Mouse (Mus musculus): Measurements from ENCODE around the gene Clybl. TPM values are rescaled to one million over a fixed set of nuclear protein-coding genes. Genes with fewer than 3 reads are reported as not detected.
A peak's percentile ranks its signal among the peaks of the same experiment; 100 is the strongest.

Gene Clybl
- 68.2 and 75.2 TPM in 2 replicates for polyA plus RNA-seq (2015; fragmentation: Nextera tagmentation; extraction: Ambion mirVana)

DNA sequence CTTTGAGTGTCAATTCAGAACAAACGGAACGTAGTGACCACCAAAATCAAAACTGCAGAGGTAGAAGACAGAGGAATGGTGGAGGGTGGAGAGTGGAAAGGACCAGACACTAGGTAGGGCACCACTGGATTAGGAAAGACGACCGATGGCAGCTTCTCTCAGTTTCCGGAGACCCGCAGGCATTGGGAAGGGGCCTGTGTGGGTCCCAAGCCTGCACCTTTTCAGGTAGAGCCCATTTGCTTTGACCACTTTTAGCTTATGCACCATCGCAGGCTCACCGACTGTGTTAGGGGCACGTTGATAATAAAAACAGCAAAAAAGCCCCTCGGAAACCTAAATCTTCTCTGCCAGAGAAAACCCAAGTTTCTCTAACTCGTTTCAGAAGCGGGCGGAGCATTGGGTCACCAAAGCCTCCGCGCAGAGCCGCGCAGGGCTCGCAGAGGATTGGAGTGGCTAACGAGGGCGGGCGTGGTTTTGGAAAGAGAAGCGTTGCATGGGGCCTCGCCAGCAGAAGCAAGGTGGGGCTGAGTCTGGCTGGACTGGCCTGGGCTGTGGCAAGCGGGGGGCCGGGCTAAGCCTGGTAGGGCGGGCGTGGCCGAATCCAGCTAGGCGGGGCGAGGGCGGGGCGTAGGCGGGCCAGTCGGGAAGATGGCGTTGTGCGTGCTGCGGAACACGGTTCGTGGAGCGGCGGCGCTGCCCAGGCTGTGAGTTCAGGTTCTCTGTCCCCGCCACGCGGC is at the start of gene Clybl:
Clybl (plus strand) TSS at position 627 of the 737 bp plus-strand sequence.
- Histone ChIP-seq H3K4me3 (peak within 1 kb of the TSS; percentile 88), H3K9me3 (no peaks in the 10 kb centered on the region), H3K36me3 (no peaks in the 10 kb centered on the region), H3K27ac (replicated peaks) (peak within 1 kb of the TSS; percentile 74), H3K9ac (peak within 1 kb of the TSS; percentile 87), H3K4me2 (peak within 1 kb of the TSS; percentile 80), H3K27me3 (replicated peaks) (no peaks in the 10 kb centered on the region), H3K4me1 (peaks cover 32% of the 10 kb centered on the region)
- ATAC-seq (ENCODE audit: extremely low read depth, insufficient number of reproducible peaks, low FRiP score, low TSS enrichment): peak; percentile 98
- WGBS: 5% methylated on average over 43 of the region's 45 CpGs

DNA sequence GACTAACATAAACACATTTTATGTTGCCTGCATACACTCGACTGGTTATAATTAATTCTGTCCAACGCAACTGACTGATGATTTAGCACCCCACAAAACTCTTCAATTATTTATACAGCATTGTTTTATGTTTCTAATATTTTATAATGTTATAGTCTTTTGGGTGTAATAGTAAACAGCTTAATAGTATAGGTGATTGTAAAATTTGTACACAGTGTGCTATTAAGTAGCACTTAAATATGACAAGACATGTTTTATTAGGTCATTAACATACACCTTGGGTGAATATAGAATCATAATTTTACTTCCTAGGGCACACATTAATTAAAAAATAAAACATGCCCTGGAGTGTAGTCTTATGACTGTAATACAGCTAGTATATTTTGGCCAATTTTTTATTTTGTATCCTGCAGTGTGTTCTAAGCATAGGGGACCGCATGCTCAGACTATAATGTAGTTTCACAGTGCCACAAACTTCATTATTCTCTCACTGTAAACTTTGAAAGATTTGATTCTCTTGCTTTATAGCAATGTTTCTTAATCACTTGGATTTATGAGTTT is 45.1 kb upstream of the Clybl start:
- Histone ChIP-seq H3K36me3 (peaks cover 50% of the 10 kb centered on the region), H3K4me3 (no peak overlapping the region)
- 89% methylated on average over 3 of the region's 3 CpGs for WGBS

DNA sequence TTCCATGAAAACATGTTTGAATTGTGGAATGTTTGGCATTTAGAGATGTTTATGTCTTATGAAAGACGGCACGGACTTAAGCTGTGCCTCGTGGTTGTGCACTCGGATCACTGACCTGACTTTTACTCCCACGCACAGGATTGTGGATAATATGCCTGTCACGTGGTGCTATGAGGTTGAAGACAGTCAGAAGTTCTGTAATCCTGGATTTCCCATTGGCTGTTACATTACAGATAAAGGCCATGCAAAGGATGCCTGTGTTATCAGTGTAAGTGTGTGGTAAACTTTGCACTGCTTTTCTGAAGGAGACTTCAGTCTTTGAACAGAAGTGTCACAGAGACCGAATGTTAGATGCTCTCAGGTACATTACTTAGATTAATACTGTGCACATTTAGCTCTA is 44.3 kb upstream of the Clybl start:
- H3K27ac ChIP-seq (replicated peaks): no peak overlapping the region
- no peak overlapping the region for H3K4me3 ChIP-seq
- ATAC-seq (ENCODE audit: extremely low read depth, insufficient number of reproducible peaks, low FRiP score, low TSS enrichment): no peak
- H3K27me3 ChIP-seq (replicated peaks): no peaks in the 10 kb centered on the region
- no peaks in the 10 kb centered on the region for H3K9me3 ChIP-seq
- WGBS: 66% methylated on average over 7 of the region's 7 CpGs
- peaks cover 57% of the 10 kb centered on the region for H3K36me3 ChIP-seq
- no peak overlapping the region for H3K9ac ChIP-seq
- H3K4me1 ChIP-seq: peaks cover 7% of the 10 kb centered on the region
- H3K4me2 ChIP-seq: no peak overlapping the region

More for the DNA sequence above, 45.1 kb upstream of the Clybl start:
- Histone ChIP-seq H3K4me1 (peaks cover 7% of the 10 kb centered on the region), H3K4me2 (no peak overlapping the region), H3K27ac (replicated peaks) (no peak overlapping the region), H3K9ac (no peak overlapping the region), H3K9me3 (no peaks in the 10 kb centered on the region), H3K27me3 (replicated peaks) (no peaks in the 10 kb centered on the region)
- no peak for ATAC-seq (ENCODE audit: extremely low read depth, insufficient number of reproducible peaks, low FRiP score, low TSS enrichment)

- WGBS: 73% methylated on average over 1 of the region's 1 CpGs
- Histone ChIP-seq H3K27me3 (replicated peaks) (no peaks in the 10 kb centered on the region), H3K4me1 (peaks cover 7% of the 10 kb centered on the region), H3K9me3 (no peaks in the 10 kb centered on the region), H3K4me3 (no peak overlapping the region), H3K27ac (replicated peaks) (no peak overlapping the region), H3K9ac (no peak overlapping the region), H3K4me2 (no peak overlapping the region), H3K36me3 (peaks cover 76% of the 10 kb centered on the region)
- no peak for ATAC-seq (ENCODE audit: extremely low read depth, insufficient number of reproducible peaks, low FRiP score, low TSS enrichment)
Measured at GRCm38 (mm10) chr14:122140126-122140525, 41.4 kb upstream of the Clybl start.

- no peak overlapping the region for H3K27ac ChIP-seq (replicated peaks)
- H3K4me1 ChIP-seq: no peaks in the 10 kb centered on the region
- 85% methylated on average over 4 of the region's 4 CpGs for WGBS
- no peaks in the 10 kb centered on the region for H3K27me3 ChIP-seq (replicated peaks)
- H3K9me3 ChIP-seq: no peaks in the 10 kb centered on the region
- H3K4me2 ChIP-seq: no peak overlapping the region
- H3K9ac ChIP-seq: no peak overlapping the region
- no peak for ATAC-seq (ENCODE audit: extremely low read depth, insufficient number of reproducible peaks, low FRiP score, low TSS enrichment)
- H3K36me3 ChIP-seq: peaks cover 93% of the 10 kb centered on the region
- no peak overlapping the region for H3K4me3 ChIP-seq
Measured at GRCm38 (mm10) chr14:122143585-122144269, 37.8 kb upstream of the Clybl start.

DNA sequence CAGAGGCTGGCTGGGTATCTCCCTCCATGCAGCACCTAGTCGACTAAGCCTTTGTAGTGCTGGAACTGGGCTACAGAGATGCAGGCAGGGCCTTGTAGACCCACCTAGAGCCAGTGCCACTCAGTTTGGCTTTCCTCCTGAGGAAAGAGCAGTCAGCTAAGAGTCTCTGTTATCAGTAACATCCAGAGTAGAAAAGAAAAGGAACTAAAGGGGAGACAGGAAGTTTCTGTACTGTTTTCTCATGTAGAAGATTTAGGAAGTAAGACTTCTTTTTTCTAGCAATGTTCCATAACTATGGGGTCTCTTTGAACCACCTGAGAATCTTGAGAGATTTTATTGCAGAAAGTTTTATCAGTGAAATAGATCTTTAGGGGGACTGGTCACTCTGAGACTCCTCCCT is 36.1 kb upstream of the Clybl start:
- H3K4me2 ChIP-seq: no peak overlapping the region
- H3K9ac ChIP-seq: no peak overlapping the region
- H3K36me3 ChIP-seq: peaks cover 97% of the 10 kb centered on the region
- H3K27me3 ChIP-seq (replicated peaks): no peaks in the 10 kb centered on the region
- H3K4me3 ChIP-seq: no peak overlapping the region
- WGBS: 66% methylated on average over 1 of the region's 1 CpGs
- H3K27ac ChIP-seq (replicated peaks): no peak overlapping the region
- ATAC-seq (ENCODE audit: extremely low read depth, insufficient number of reproducible peaks, low FRiP score, low TSS enrichment): no peak
- no peaks in the 10 kb centered on the region for H3K4me1 ChIP-seq
- no peaks in the 10 kb centered on the region for H3K9me3 ChIP-seq

GRCm38 (mm10) chr14:122150616-122151015 is 30.9 kb upstream of the Clybl start:
- H3K36me3 ChIP-seq: peaks cover 95% of the 10 kb centered on the region
- 83% methylated on average over 5 of the region's 5 CpGs for WGBS

GRCm38 (mm10) chr14:122157738-122158137 is 23.8 kb upstream of the Clybl start:
- H3K27ac ChIP-seq (replicated peaks): no peak overlapping the region
- H3K27me3 ChIP-seq (replicated peaks): no peaks in the 10 kb centered on the region
- WGBS: 86% methylated on average over 7 of the region's 7 CpGs
- H3K9me3 ChIP-seq: no peaks in the 10 kb centered on the region
- H3K9ac ChIP-seq: no peak overlapping the region
- ATAC-seq (ENCODE audit: extremely low read depth, insufficient number of reproducible peaks, low FRiP score, low TSS enrichment): no peak
- H3K4me3 ChIP-seq: no peak overlapping the region
- no peaks in the 10 kb centered on the region for H3K4me1 ChIP-seq
- H3K4me2 ChIP-seq: no peak overlapping the region
- H3K36me3 ChIP-seq: peaks cover 75% of the 10 kb centered on the region

More at GRCm38 (mm10) chr14:122150616-122151015, 30.9 kb upstream of the Clybl start:
- no peak overlapping the region for H3K4me3 ChIP-seq
- H3K4me1 ChIP-seq: no peaks in the 10 kb centered on the region
- H3K9ac ChIP-seq: no peak overlapping the region
- no peaks in the 10 kb centered on the region for H3K9me3 ChIP-seq
- ATAC-seq (ENCODE audit: extremely low read depth, insufficient number of reproducible peaks, low FRiP score, low TSS enrichment): no peak
- no peak overlapping the region for H3K4me2 ChIP-seq
- H3K27ac ChIP-seq (replicated peaks): no peak overlapping the region
- H3K27me3 ChIP-seq (replicated peaks): no peaks in the 10 kb centered on the region

DNA sequence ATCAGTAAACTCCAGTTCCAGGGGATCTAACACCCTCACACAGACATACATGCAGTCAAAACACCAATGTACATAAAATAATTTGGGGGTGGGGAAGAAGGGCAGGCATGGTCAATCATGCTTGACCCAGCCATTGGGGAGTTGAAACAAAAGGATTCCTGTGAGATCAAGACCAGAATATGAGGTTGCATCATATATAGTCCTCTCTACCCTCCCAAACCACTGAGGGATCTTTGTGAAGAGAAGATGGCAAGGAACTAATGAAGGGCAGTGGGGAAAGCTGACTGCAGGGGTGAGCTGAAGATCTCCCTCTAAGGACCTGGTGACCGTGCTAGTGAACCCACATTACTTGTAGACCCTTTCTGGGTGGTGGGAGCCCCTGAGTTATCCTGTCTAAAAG is 20.6 kb upstream of the Clybl start:
- Histone ChIP-seq H3K36me3 (peaks cover 62% of the 10 kb centered on the region), H3K27me3 (replicated peaks) (no peaks in the 10 kb centered on the region)
- 87% methylated on average over 1 of the region's 1 CpGs for WGBS

DNA sequence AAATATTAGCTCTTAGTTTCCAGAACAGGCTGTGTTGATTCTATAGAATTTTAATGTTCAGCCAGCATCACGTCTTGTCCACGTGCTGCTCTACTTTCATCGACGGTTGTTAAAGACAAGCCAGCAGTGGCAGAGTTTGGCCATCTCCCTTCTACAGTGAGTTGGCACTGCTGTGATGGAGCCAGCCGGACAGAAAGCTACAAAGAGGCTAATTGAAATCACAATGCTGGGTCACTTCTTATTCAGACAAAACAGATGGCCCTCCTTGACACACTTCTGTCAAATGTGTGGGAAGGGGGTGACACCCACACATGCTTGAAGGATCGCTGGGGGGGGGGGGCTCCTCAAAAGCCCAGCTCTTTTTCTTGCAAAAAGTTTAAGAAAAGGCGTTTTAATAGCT is 12.6 kb upstream of the Clybl start:
- Histone ChIP-seq H3K4me3 (no peak overlapping the region), H3K27ac (replicated peaks) (no peak overlapping the region), H3K27me3 (replicated peaks) (no peaks in the 10 kb centered on the region), H3K9ac (no peak overlapping the region), H3K36me3 (peaks cover 11% of the 10 kb centered on the region; the same call in 1 of the 2 replicates), H3K9me3 (no peaks in the 10 kb centered on the region), H3K4me1 (no peaks in the 10 kb centered on the region), H3K4me2 (no peak overlapping the region)
- no peak for ATAC-seq (ENCODE audit: extremely low read depth, insufficient number of reproducible peaks, low FRiP score, low TSS enrichment)
- WGBS: 82% methylated on average over 7 of the region's 7 CpGs

More for the DNA sequence above, 20.6 kb upstream of the Clybl start:
- no peak overlapping the region for H3K4me2 ChIP-seq
- ATAC-seq (ENCODE audit: extremely low read depth, insufficient number of reproducible peaks, low FRiP score, low TSS enrichment): no peak
- no peaks in the 10 kb centered on the region for H3K4me1 ChIP-seq
- H3K4me3 ChIP-seq: no peak overlapping the region
- no peak overlapping the region for H3K9ac ChIP-seq
- no peak overlapping the region for H3K27ac ChIP-seq (replicated peaks)
- no peaks in the 10 kb centered on the region for H3K9me3 ChIP-seq

- Histone ChIP-seq H3K4me1 (no peaks in the 10 kb centered on the region), H3K9me3 (no peaks in the 10 kb centered on the region), H3K4me3 (no peak overlapping the region), H3K27me3 (replicated peaks) (no peaks in the 10 kb centered on the region), H3K27ac (replicated peaks) (no peak overlapping the region), H3K36me3 (no peaks in the 10 kb centered on the region), H3K9ac (no peak overlapping the region), H3K4me2 (no peak overlapping the region)
- no peak for ATAC-seq (ENCODE audit: extremely low read depth, insufficient number of reproducible peaks, low FRiP score, low TSS enrichment)
- 71% methylated on average over 7 of the region's 7 CpGs for WGBS
Measured at GRCm38 (mm10) chr14:122170202-122170781, 11.2 kb upstream of the Clybl start.

Data from heart, embryonic 13.5 days (tissue).